Mouse (Mus musculus): ENCODE measurements at regions not wholly inside any gene's neighbourhood (a gene's known extent, or its start where the extent isn't known, plus 50 kb on each side); places are given as distances from the start of the nearest gene placed in this dataset.

DNA sequence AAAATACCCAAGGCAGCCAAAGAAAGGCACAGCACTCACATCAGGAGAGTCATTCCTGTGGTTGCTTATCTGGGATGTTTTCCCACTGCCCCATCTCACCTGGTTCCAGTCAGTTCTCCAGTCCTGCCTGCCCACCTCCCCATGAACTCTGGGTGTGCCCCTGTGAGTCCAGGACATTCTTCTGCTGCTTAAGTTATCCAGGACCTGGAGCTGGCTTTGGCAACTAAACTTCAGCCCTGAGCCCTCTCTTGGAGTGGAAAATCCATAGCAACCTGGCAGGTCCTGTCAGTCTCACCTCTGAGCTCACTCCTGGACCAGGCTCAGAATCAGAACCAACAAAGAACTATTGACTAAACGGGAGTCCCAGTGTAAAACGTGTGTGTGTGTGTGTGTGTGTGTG lies 63.9 kb upstream of the Cxcl12 start:
- TF ChIP-seq POLR2A (IDR thresholded peaks at IDR 0.05; ENCODE audit: extremely low read depth, insufficient read depth, low read length): no peak
- TF ChIP-seq CTCF (IDR thresholded peaks at IDR 0.05; ENCODE audit: extremely low read depth, insufficient read depth, low read length): no peak

All from cortical plate, adult 2 months (tissue).